Mouse (Mus musculus) cerebellum, postnatal 36 days (tissue): ENCODE measurements at regions not wholly inside any gene's neighbourhood (a gene's known extent, or its start where the extent isn't known, plus 50 kb on each side); places are given as distances from the start of the nearest gene placed in this dataset.
A peak's percentile ranks its signal among the peaks of the same experiment; 100 is the strongest.
"Not testable (repeated sequence)": the region's sequence is repeated elsewhere in the genome, so short reads cannot be mapped to it uniquely, and the experiment has no call there.

Experiments used
- DNase-seq, 2 experiments: peaks; one replicate each; pipeline ENCODE4 v3.0.0; 2021 to 2022; ENCODE audit warnings: mixed read lengths in 2 of 2

- not testable (repeated sequence) for DNase-seq
These were observed 98.1 kb upstream of the Pwp1 start for GRCm38 (mm10) chr10:85731163-85731562.

GRCm38 (mm10) chr10:85731796-85732388 lies 97.4 kb upstream of the Pwp1 start:
- peak; percentile 10 to 14 for DNase-seq

- no peak for DNase-seq
These were observed 91.5 kb upstream of the Pwp1 start for GRCm38 (mm10) chr10:85737796-85738195.

GRCm38 (mm10) chr10:85739008-85739407 lies 90.3 kb upstream of the Pwp1 start:
- no peak for DNase-seq

GRCm38 (mm10) chr10:85739565-85739964 lies 89.7 kb upstream of the Pwp1 start:
- DNase-seq = not testable (repeated sequence)

- no peak for DNase-seq
These were observed 87.3 kb upstream of the Pwp1 start for GRCm38 (mm10) chr10:85741972-85742371.

- peak in 1 of 2 experiments; percentile 3 for DNase-seq
These were observed 83.9 kb upstream of the Pwp1 start for GRCm38 (mm10) chr10:85745390-85745789.

- not testable (repeated sequence) for DNase-seq
These were observed 83.5 kb upstream of the Pwp1 start for GRCm38 (mm10) chr10:85745818-85746217.

- DNase-seq = not testable (repeated sequence)
These were observed 79.7 kb upstream of the Pwp1 start for GRCm38 (mm10) chr10:85749549-85749948.

GRCm38 (mm10) chr10:85775035-85775434 lies 54.3 kb upstream of the Pwp1 start:
- no peak for DNase-seq
